Mouse (Mus musculus) thymus, postnatal 36 days (tissue): ENCODE results near the gene Baiap2.
A peak's percentile ranks its signal among the peaks of the same experiment; 100 is the strongest.

Source experiments
- DNase-seq, 2 experiments: peaks; one replicate each; pipeline ENCODE4 v3.0.0; 2022; ENCODE audit warnings: mixed read lengths in 2 of 2

Baiap2 gene

GRCm38 (mm10) chr11:119942727-119943427 is at the start of gene Baiap2:
TSS of gene Baiap2 (plus strand) at chr11:119942763.
- DNase-seq = peak; percentile 99 to 100

GRCm38 (mm10) chr11:119893667-119894236 is 48.8 kb upstream of the Baiap2 start:
- DNase-seq = no peak

- no peak for DNase-seq
These were observed 47.9 kb upstream of the Baiap2 start for GRCm38 (mm10) chr11:119894634-119895033.

- DNase-seq = no peak
These were observed 45.5 kb upstream of the Baiap2 start for GRCm38 (mm10) chr11:119897041-119897440.

- DNase-seq = no peak
These were observed 43.6 kb upstream of the Baiap2 start for GRCm38 (mm10) chr11:119898976-119899375.

- no peak for DNase-seq
These were observed 41.4 kb upstream of the Baiap2 start for GRCm38 (mm10) chr11:119901174-119901573.

- DNase-seq = no peak
These were observed 39.7 kb upstream of the Baiap2 start for GRCm38 (mm10) chr11:119902891-119903290.

GRCm38 (mm10) chr11:119904621-119905286 is 37.8 kb upstream of the Baiap2 start:
- peak; percentile 68 to 72 for DNase-seq

- no peak for DNase-seq
These were observed 36.8 kb upstream of the Baiap2 start for GRCm38 (mm10) chr11:119905794-119906193.

GRCm38 (mm10) chr11:119907006-119907650 is 35.4 kb upstream of the Baiap2 start:
- DNase-seq = no peak

- DNase-seq = no peak
These were observed 34.9 kb upstream of the Baiap2 start for GRCm38 (mm10) chr11:119907711-119908110.

- peak; percentile 79 to 83 for DNase-seq
These were observed 33.1 kb upstream of the Baiap2 start for GRCm38 (mm10) chr11:119909436-119909835.

GRCm38 (mm10) chr11:119912845-119913244 is 29.7 kb upstream of the Baiap2 start:
- no peak for DNase-seq

GRCm38 (mm10) chr11:119913291-119913934 is 29.1 kb upstream of the Baiap2 start, which contains the start of gene Chmp6:
TSS of gene Chmp6 (plus strand) at chr11:119913441.
- DNase-seq = peak; percentile 84 to 86

- DNase-seq = no peak
These were observed 28.6 kb upstream of the Baiap2 start for GRCm38 (mm10) chr11:119913935-119914314.

GRCm38 (mm10) chr11:119914381-119914780 is 28.2 kb upstream of the Baiap2 start:
- DNase-seq = no peak

- DNase-seq = no peak
These were observed 26.9 kb upstream of the Baiap2 start for GRCm38 (mm10) chr11:119915666-119916065.

- no peak for DNase-seq
These were observed 26.3 kb upstream of the Baiap2 start for GRCm38 (mm10) chr11:119916102-119916790.

- DNase-seq = no peak
These were observed 25.6 kb upstream of the Baiap2 start for GRCm38 (mm10) chr11:119916834-119917469.

GRCm38 (mm10) chr11:119918521-119918920 is 24.0 kb upstream of the Baiap2 start:
- no peak for DNase-seq

- DNase-seq = no peak
These were observed 23.1 kb upstream of the Baiap2 start for GRCm38 (mm10) chr11:119919432-119919831.

GRCm38 (mm10) chr11:119919897-119920296 is 22.7 kb upstream of the Baiap2 start:
- peak; percentile 70 to 75 for DNase-seq
